Mouse (Mus musculus): ENCODE measurements around the gene Ptger3.

DNA sequence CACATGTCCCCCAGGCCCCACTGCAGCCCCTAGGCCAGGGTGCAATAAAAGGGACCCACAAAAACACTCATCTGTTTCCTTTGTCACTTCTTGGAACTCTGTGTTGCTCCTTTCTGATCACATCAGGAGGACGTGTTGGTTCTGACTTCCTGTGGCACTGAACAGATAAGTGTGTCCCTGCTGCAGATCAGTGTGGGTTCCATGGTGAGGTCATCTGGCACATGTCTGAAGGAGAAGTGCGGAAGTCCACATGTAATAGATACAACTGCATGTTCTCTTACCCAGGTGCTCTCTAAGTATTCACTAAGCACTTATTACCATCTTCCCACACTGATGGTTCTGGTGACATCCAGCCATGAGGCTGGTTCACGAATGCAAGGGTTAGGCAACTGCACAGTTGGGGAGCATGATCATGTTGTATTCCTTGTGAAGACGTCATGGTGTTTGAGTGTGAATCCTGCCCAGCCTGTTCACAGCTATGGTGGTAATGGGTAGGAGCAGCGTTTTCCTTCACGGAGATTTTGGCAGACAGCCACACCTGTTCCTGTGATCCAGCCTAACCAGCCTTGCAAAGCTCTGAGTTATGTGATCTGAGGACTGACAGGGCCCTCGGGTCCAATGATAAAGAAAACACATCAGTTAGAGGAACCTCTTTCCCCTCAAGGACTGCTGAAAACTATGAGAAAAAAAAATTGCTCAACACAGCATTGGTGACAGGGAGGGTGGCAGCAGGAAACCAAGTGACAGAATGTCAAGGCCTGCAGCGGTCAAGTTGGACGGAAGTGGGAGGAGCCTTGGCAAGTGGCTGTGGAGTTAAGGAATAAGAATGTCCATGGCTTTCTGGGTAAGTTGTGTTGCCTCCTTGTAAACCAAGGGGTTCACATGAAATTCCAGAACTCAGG lies 9.0 kb downstream of the Ptger3 start:
- TF ChIP-seq POLR2A (IDR thresholded peaks at IDR 0.05; ENCODE audit: insufficient read length, low read depth): no peak
- TF ChIP-seq REST (IDR thresholded peaks at IDR 0.05; ENCODE audit: insufficient read depth, insufficient read length): no peak
- TF ChIP-seq USF1 (IDR thresholded peaks at IDR 0.05; ENCODE audit: low read depth): no peak
- TF ChIP-seq TCF3 (IDR thresholded peaks at IDR 0.05; ENCODE audit: insufficient read length, low read depth): no peak
- no peak for TF ChIP-seq MAX (IDR thresholded peaks at IDR 0.05; ENCODE audit: low read depth)
- no peak for TF ChIP-seq POLR2AphosphoS2 (IDR thresholded peaks at IDR 0.05; ENCODE audit: insufficient read length, low read depth)
- TF ChIP-seq CEBPB (IDR thresholded peaks at IDR 0.05; ENCODE audit: insufficient read depth, poor library complexity, severe bottlenecking): no peak
- TF ChIP-seq E2F4 (IDR thresholded peaks at IDR 0.05; ENCODE audit: insufficient read depth): no peak
- no peak for TF ChIP-seq MYOD1 (IDR thresholded peaks at IDR 0.05; ENCODE audit: control insufficient read depth in 1 of 3, insufficient read length in 2 of 3, low read depth in 2 of 3)
- TF ChIP-seq MYOG (IDR thresholded peaks at IDR 0.05; ENCODE audit: control insufficient read depth in 1 of 3, insufficient read depth in 1 of 3, insufficient read length in 2 of 3, low read depth in 2 of 3): no peak
- no peak for TF ChIP-seq TCF12 (IDR thresholded peaks at IDR 0.05; ENCODE audit: insufficient read depth, poor library complexity, severe bottlenecking)
- no peak for TF ChIP-seq SRF (IDR thresholded peaks at IDR 0.05; ENCODE audit: control insufficient read depth, insufficient read length, low read depth)
